Mouse (Mus musculus) left cerebral cortex, adult 2 months (tissue): ENCODE measurements around the gene Map3k14. TPM values are rescaled to one million over a fixed set of nuclear protein-coding genes. Genes with fewer than 3 reads are reported as not detected.

ENCODE experiments used
- DNase-seq, 2 experiments: peaks; one replicate each; pipeline ENCODE4 v3.0.0; 2021 to 2022; ENCODE audit warnings: low spot score in 2 of 2, mixed read lengths in 1 of 2; ENCODE audit errors: extremely low spot score in 1 of 2
- H3K27ac ChIP-seq: fragments of 200-600 bp; 2 replicates; pipeline ENCODE4 v1.8.1; 2022
- H3K4me3 ChIP-seq: fragments of 200-600 bp; 2 replicates; pipeline ENCODE4 v1.8.1; 2022
- CTCF ChIP-seq: fragments of 200-600 bp; IDR thresholded peaks from 2 replicates; pipeline ENCODE4 v1.8.1; 2022; ENCODE audit warnings: antibody characterized with exemption, mild to moderate bottlenecking, moderate library complexity
- intact Hi-C: fragments of 180-260 bp; cut with DNase I; formaldehyde crosslinking; loops from one replicate; pipeline ENCODE4 v1.15.1; 2025
- long read RNA-seq, 2 experiments: library from polyadenylated mRNA; stranded (forward); transcript quantifications; one replicate each; pipeline ENCODE4 v2.0.0; 2021; ENCODE audit warnings: borderline mapping rate in 2 of 2
- total RNA-seq, 2 experiments: library from RNA; stranded (reverse); gene quantifications; 2 replicates each; pipeline ENCODE4 v1.2.3; 2021

Gene Map3k14
- 1 to 10 TPM; 4.4 to 4.9 TPM for total RNA-seq
- long read RNA-seq, experiment 1, full-length matches to known transcripts, result 5 of 8 reads
- long read RNA-seq, experiment 1, partial matches to known transcripts, result 1 of 8 reads
- long read RNA-seq, experiment 1, other reads (novel, unspliced or antisense), result 2 of 8 reads
- long read RNA-seq, experiment 2, full-length matches to known transcripts, result 5 of 11 reads
- long read RNA-seq, experiment 2, partial matches to known transcripts, result 3 of 11 reads
- long read RNA-seq, experiment 2, other reads (novel, unspliced or antisense), result 3 of 11 reads

DNA sequence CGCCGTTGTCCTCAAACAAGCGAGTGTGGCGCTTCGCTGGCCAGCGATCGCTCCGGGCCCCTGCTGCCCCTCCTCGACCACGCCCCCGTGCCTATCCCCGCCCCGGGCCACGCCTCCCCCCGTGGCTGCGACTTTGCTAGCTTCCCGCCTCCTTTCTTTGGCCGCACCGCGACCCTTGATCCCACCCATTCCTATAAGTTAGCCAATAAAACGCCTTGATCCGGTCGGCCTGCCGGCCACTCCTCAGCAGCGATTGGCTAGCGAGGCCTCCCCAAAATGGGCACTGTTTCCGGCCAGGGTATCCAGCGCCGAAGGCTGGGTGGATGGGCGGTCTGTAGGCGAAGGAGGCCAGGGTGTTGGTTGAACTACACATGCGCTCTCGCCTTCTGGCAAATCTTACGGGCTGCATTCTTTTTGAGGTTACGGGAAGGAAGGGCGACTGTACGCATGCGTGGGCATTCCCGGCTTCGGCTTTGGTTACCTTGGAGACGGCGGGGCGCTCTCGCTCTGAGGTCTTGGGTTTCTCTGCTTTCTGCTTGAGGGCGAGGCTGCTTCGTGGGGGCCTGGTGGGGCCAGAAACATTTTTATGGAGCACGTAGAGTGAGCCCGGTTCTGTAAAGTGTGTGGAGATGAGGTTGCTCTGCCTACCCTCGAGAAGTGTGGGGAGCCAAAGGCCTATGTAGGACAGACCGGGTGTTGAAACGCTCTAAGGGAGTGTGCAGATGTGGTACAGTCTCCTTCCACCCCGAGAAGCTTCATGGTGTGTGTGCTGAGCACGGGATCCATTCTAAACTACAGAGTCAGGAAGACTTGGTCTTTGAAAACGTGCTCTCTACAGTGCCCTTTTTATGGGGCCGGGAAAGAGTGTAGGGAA, at the start of gene Map3k14:
TSS of gene Map3k14 (minus strand) at position 127 of the 874 bp plus-strand sequence.
- intact Hi-C loops, result loop anchor here (1.0 to 5.0 kb wide), 5 partner anchors 34 to 95 kb away; partner anchors contain the start of gene Fmnl1
- TF ChIP-seq CTCF, result no peak
- Histone ChIP-seq H3K27ac (peak within 1 kb of the TSS; percentile 90), H3K4me3 (peak within 1 kb of the TSS; percentile 87)
- DNase-seq, result peak; percentile 98 to 99

- no peak overlapping the region for H3K27ac ChIP-seq
- no peak overlapping the region for H3K4me3 ChIP-seq
- DNase-seq, result no peak
- TF ChIP-seq CTCF, result no peak
- intact Hi-C loops, result no loop called here
Measured at GRCm38 (mm10) chr11:103315379-103315778, 48.1 kb upstream of the Map3k14 start.

DNA sequence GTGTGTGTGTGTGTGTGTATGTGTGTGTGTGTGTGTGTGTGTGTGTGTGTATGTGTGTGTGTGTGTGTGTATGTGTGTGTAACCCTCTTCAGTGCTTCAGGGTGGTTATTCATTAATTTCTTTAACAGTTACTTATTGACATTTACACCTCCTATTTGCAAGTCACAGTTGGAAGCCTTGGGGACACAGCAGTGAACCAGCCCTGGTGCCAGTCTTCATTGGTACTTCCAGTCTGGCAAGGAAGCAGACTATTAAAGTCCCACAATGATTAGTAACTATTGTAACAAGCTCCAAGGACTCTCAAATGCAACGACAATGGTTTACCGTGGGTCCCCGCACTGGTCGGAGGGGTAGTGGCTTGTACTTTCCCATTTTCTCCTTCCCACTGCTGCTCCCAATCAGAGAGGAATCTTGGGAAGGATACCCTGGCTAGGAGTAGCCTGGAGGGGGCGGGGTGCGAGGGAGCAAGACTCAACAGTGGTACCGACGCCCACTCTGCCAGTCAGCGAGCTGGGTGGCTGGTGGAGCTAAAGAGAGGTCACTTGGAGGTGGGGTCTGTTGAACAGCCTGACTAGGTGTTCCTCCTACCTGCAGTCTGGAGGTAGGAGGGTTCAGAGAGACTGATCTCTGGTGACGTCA, 47.6 kb upstream of the Map3k14 start:
- intact Hi-C loops, result loop anchor here (5.0 kb wide), 1 partner anchor 48 kb away; the partner anchor contains the start of gene Map3k14
- Histone ChIP-seq H3K4me3 (no peak overlapping the region), H3K27ac (no peak overlapping the region)
- DNase-seq, result no peak
- TF ChIP-seq CTCF, result no peak

- no peak overlapping the region for H3K27ac ChIP-seq
- intact Hi-C loops, result loop anchor here (5.0 kb wide), 1 partner anchor 46 kb away; the partner anchor contains the start of gene Map3k14
- no peak for DNase-seq
- no peak overlapping the region for H3K4me3 ChIP-seq
- no peak for TF ChIP-seq CTCF
Measured at GRCm38 (mm10) chr11:103313542-103313941, 46.3 kb upstream of the Map3k14 start.

GRCm38 (mm10) chr11:103312655-103313255, 45.5 kb upstream of the Map3k14 start:
- no peak for TF ChIP-seq CTCF
- Histone ChIP-seq H3K27ac (no peak overlapping the region), H3K4me3 (no peak overlapping the region)
- DNase-seq, result no peak
- intact Hi-C loops, result loop anchor here (5.0 kb wide), 1 partner anchor 45 kb away; the partner anchor contains the start of gene Map3k14

DNA sequence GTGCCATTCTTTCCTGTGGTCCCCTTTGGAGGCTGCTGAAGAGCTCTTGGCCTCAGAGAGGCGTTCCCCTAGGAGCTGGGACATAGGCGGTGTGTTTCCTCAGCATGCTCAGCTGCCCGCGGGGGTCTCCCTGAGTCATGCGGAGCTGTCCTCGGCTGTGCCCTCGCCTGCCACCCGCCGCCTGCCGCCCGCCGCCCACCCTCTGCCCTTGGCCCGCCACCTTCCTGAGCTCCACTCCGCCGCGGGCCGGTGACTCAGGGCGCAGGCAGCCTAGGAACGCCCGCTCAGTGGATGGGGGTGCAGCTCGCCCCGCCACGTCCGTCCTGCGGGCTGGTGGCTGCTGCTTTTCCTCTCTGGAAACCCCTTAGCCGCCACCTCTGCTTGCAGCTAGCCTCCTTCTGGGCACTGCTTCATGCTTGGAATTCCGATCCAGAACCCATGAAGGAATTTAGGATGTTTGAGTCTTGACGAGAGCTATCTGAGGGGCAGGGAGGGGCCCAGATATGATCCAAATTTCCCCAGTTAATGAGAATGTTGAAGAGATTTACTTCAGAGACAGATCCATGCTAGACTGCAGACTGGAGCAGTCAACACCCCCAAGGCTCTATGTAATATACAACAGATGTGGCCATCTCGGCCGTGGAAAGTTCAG, 44.8 kb upstream of the Map3k14 start:
- peak overlapping the region; percentile 38 for H3K4me3 ChIP-seq
- no peak for TF ChIP-seq CTCF
- intact Hi-C loops, result loop anchor here (5.0 kb wide), 1 partner anchor 45 kb away; the partner anchor contains the start of gene Map3k14
- H3K27ac ChIP-seq, result peak overlapping the region; percentile 2
- peak in 1 of 2 experiments; percentile 54 for DNase-seq

DNA sequence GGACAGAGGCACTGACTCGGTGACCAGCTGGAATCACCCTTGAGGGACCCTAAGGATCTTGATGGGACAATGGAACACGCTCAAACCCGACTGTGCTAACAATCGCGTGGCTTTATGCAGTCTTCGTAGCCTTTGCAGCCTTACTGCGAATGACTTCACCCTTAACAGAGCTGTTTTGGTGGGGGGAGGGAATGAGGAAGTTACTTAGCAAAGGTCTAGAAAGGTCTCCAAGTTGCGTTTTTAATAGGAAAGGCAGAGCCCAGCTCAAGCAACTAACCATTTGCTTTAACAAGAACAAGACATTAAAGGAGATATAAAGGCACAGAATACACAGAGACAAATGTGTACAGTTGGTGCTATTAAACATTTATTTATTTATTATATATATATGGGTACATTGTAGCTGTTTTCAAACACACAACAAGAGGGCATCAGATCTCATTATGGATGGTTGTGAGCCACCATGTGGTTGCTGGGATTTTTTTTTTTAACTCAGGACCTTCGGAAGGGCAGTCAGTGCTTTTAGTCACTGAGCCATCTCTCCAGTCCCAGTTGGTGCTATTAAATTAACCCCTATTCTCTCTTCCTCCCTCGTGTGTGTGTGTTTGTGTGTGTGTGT, 42.8 kb upstream of the Map3k14 start:
- no peak overlapping the region for H3K4me3 ChIP-seq
- H3K27ac ChIP-seq, result no peak overlapping the region
- no peak for DNase-seq
- intact Hi-C loops, result loop anchor here (5.0 kb wide), 1 partner anchor 43 kb away; the partner anchor contains the start of gene Map3k14
- TF ChIP-seq CTCF, result no peak

DNA sequence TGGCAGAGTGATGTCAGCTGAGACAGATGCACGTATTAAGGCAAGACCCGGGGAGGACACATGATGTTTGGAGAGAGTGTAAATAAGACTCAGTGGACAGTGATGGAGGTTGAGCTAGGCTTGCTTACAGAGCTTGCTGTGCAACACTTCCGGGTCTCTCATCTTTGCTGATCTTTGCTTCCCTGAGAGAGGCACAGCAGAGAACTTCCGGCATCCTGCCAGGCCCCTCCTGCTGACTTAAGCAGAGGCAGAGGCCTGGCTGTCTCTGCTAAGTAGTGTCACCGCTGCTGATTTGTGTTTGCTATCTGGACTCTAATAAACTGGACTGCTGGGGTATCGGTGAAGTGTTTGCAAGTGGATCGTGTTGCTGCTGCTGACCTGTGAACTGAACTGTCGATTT, 40.6 kb upstream of the Map3k14 start:
- TF ChIP-seq CTCF, result no peak
- intact Hi-C loops, result no loop called here
- H3K4me3 ChIP-seq, result no peak overlapping the region
- DNase-seq, result no peak
- H3K27ac ChIP-seq, result no peak overlapping the region

- no peak for TF ChIP-seq CTCF
- intact Hi-C loops, result no loop called here
- no peak for DNase-seq
- Histone ChIP-seq H3K27ac (no peak overlapping the region), H3K4me3 (no peak overlapping the region)
Measured at GRCm38 (mm10) chr11:103304525-103304924, 37.3 kb upstream of the Map3k14 start.

- no peak overlapping the region for H3K4me3 ChIP-seq
- TF ChIP-seq CTCF, result no peak
- no peak overlapping the region for H3K27ac ChIP-seq
- intact Hi-C loops, result no loop called here
- no peak for DNase-seq
Measured at GRCm38 (mm10) chr11:103294772-103295171, 27.5 kb upstream of the Map3k14 start.

DNA sequence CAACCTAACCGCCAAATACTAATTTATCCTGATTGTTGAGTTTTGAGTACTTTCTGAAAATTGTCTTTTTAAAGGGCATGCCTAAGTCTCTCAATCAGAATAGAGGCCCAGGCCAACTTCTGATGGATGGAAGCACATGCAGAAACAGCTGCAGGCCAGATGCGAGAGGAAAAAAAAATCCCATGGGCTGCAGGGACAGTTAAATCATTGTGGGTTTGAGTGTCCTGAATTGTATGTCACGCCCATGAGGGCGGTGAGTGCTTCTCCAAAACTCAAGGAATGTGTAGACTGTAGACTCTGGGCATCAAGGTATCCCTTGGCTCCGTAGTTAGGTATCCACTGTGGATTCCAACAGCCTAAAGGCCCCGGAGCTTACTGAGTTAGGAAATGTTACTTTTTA, 26.8 kb upstream of the Map3k14 start:
- TF ChIP-seq CTCF, result no peak
- DNase-seq, result no peak
- intact Hi-C loops, result no loop called here
- Histone ChIP-seq H3K27ac (no peak overlapping the region), H3K4me3 (no peak overlapping the region)
